Mouse (Mus musculus) olfactory bulb, adult 2 months (tissue): Measurements from ENCODE around the gene Smg1. TPM values are rescaled to one million over a fixed set of nuclear protein-coding genes. Genes with fewer than 3 reads are reported as not detected.

Experiments
- H3K27ac ChIP-seq: fragments of 200-500 bp; 2 replicates; pipeline ENCODE4 v1.5.1; 2012; ENCODE audit warnings: low read depth, low read length; ENCODE audit not compliant: insufficient read depth
- H3K4me1 ChIP-seq: fragments of 200-500 bp; 2 replicates; pipeline ENCODE4 v1.6.1; 2012; ENCODE audit warnings: low read length; ENCODE audit not compliant: control insufficient read depth, insufficient read depth
- H3K4me3 ChIP-seq: fragments of 200-500 bp; 2 replicates; pipeline ENCODE4 v1.5.1; 2012; ENCODE audit warnings: mild to moderate bottlenecking, low read depth, low read length, moderate library complexity; ENCODE audit not compliant: insufficient read depth
- CTCF ChIP-seq: fragments of 200-500 bp; IDR thresholded peaks from 2 replicates; pipeline ENCODE4 v1.5.1; 2012; ENCODE audit warnings: low read depth, mild to moderate bottlenecking, low read length, moderate library complexity; ENCODE audit not compliant: insufficient read depth
- POLR2A ChIP-seq: fragments of 200-500 bp; IDR thresholded peaks from 2 replicates; pipeline ENCODE4 v1.6.1; 2012; ENCODE audit warnings: mild to moderate bottlenecking, low read depth, low read length, moderate library complexity; ENCODE audit not compliant: insufficient read depth
- WGBS: fragments of 180-500 bp; shearing (Covaris S2); methylation state at CpG from one replicate; pipeline ENCODE4 v1.1.7; 2018; 5-methylcytosine and 5-hydroxymethylcytosine counted together
- polyA plus RNA-seq: library from polyadenylated mRNA; stranded (reverse); fragments of >200 nt; gene quantifications from 2 replicates; pipeline ENCODE4 v1.2.4, GENCODE M21; 2012; ENCODE audit warnings: low replicate concordance; ENCODE audit not compliant: missing spikeins, insufficient read depth, insufficient read length

Gene Smg1
- polyA plus RNA-seq, 1 experiment = 211 TPM

DNA sequence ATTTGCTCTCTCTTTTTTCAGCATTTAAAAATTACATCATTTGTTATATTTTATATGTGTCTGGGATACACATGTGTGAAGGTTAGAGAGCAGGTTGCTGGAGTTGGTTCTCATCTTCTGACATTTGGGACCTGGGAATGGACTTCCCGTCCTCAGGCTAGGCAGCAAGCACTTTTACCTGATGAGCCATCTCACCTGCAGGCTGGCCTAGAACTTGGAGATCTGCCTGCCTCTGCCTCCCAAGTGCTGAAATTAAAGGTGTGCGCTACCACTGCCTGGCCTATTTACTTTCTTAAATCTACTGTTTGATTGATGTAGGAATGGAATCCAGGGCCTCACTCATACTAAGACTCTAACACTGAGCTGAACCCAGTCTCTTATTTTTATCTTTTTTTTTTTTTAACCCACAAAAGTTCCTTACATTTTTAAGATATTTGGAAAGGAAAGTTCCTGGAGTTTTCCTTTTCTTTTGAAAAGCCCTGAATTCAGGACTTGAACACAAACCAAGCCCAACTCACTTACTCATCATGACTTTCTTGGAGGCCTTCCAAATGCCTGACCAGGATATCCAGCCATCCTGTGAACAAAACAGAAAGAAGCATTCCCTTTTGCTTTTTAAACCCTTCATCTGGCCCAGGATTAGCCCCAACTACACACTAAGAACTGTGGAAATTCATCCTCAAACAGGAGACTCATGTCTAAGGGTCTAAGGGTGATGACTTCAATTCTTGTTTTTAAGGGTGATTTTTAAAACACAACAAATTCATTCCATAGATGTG, 8.1 kb upstream of the Smg1 start:
- H3K27ac ChIP-seq = no peak overlapping the region
- peaks cover 8% of the 10 kb centered on the region for H3K4me1 ChIP-seq
- TF ChIP-seq CTCF (no peak), POLR2A (no peak)
- 100% methylated on average over 2 of the region's 2 CpGs for WGBS
- H3K4me3 ChIP-seq = no peak overlapping the region

DNA sequence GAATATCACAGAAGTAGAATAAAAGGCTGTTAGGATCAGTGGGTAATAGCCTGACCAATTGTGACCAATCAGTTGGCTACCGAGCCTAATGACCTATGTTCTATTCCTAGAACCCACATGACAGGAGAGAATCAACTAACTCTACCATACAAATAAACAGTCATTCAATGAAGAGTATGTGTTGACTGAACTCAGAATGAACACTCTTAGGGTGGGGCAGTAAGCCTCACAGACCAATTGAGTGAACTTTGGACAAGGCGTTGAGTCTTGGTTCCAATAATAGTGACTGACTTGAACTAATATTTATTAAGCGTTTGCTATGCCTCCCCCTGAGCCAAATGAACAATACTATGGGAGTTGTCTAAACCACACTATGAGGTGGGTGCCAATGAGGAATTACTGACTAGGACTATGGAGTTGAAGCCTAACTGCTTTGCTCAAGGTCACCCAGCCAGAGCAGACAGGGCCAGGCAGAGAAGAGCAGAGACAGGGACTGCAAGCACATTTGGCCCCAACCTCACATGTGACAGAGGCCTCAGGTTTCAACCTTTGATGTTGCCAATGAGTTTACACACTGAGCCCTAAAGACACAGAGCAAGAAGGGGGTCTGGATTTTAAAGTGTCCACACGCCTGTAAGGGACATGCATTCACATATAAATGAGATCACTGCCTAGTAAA, 7.2 kb upstream of the Smg1 start:
- TF ChIP-seq CTCF = no peak
- no peak for TF ChIP-seq POLR2A
- H3K4me3 ChIP-seq = no peak overlapping the region
- WGBS = 94% methylated on average over 4 of the region's 4 CpGs
- H3K27ac ChIP-seq = no peak overlapping the region
- peaks cover 8% of the 10 kb centered on the region for H3K4me1 ChIP-seq

DNA sequence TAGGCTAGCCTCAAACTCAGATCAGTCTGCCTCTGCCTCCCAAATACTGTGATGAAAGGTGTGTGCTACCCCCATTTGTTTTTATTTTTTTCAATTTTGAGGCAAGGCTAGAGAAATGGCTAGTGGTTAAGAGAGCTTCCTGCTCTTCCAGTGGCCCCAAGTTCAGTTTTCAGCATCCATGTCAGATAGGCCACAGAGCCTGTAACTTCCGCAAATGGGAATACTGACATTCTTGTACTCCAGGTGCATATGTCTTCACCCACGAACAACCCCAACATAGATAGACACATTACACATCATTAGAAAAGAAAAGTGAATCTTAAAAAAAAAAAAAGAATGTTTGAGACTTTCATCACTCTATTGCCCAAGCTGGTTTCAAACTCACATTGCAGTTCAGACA, 6.1 kb upstream of the Smg1 start:
- Histone ChIP-seq H3K4me1 (peaks cover 8% of the 10 kb centered on the region), H3K27ac (no peak overlapping the region), H3K4me3 (no peak overlapping the region)
- TF ChIP-seq CTCF = no peak
- TF ChIP-seq POLR2A = no peak
- 89% methylated on average over 2 of the region's 2 CpGs for WGBS

DNA sequence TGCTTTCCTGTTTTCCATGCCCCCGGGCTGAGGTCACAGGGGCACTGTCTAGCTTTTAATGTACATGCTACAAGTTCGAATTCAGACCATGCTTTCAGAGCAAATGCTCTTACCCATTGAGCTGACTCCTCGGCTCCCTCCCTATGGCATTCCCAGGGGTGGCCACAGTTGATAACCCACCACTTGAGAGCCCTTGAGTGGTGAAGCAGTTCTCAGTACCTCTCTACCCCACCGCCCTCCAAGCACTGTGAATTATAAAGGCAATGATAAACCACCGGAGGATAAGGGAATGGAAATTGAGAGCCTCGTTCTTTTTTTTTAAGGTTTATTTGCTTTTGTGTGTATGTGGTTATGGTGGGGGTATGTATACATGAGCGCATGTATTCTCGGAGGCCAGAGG, 4.6 kb upstream of the Smg1 start:
- no peak for TF ChIP-seq POLR2A
- TF ChIP-seq CTCF = no peak
- Histone ChIP-seq H3K4me3 (no peak overlapping the region), H3K4me1 (peaks cover 8% of the 10 kb centered on the region), H3K27ac (no peak overlapping the region)
- WGBS = 91% methylated on average over 8 of the region's 8 CpGs

DNA sequence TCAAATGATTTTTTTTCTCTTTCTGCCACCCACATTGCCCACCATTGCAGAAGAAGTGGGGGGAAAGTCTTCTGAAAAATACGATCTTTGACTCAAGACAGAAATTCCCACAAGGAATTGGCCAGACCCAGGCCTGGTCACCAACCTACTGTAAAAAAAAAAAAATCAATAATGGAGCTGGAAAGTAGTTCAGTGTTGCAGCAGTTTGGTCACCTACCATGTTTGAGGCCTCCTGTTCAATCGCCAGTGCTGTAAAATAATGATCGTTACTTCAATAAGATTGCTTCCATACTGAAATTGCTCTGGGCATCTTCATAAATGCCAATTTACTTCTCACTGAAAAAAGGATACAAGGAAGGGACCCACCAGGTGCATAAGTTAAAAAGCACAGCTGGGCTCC, 1.8 kb upstream of the Smg1 start:
- no peak overlapping the region for H3K4me3 ChIP-seq
- TF ChIP-seq POLR2A (no peak), CTCF (no peak)
- WGBS = 90% methylated on average over 3 of the region's 3 CpGs
- H3K27ac ChIP-seq = no peak overlapping the region
- peaks cover 3% of the 10 kb centered on the region for H3K4me1 ChIP-seq

DNA sequence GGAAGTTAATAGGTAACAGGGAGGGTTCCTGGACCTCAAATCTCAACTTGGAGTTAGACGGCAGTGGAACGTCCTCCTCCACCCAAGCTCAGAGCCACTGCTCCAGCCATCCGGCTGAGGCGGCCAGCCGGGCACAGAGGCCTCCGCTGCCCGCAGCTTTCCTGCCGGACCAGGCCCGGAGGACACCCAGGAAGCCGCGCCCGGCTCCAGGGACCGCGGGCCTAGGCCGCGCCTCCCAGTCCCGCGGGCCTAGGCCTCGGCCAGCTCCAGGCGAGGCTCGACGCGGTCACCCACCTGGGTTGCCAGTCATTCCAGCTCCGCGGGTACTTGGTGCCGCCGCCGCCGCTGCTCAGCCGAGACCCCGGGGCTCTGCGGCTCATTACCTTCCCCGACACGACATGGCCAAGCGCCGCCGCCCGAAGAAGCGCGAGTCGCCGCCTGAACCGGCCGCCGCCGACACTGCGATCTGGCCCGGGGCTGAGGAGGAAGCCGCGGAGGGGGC, 508 bp downstream of the Smg1 start:
- WGBS = under 1% methylated on average over 50 of the region's 50 CpGs
- TF ChIP-seq CTCF (no peak), POLR2A (no peak)
- Histone ChIP-seq H3K27ac (peak overlapping the region; percentile 34; the same call in 1 of the 2 replicates), H3K4me1 (peaks cover 3% of the 10 kb centered on the region), H3K4me3 (peak overlapping the region; percentile 80)

DNA sequence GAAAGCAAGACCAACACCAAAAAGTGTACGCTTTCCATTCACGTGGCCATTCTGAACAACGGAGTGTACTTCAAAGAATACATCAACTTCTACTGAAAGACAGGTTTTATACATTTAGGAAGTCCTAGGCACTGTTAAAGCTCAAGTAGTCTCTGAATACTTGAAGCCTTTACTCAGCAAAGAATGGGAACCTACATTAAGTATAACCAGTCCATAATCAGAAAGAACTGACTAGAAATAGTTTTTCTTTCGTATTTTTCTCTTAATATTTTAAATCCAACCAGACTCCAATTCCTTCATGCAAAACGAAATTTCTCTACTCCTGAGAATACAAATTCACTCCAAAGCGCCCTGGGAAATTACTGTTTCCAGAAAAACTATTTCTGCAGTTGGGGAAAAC, 1.2 kb downstream of the Smg1 start:
- Histone ChIP-seq H3K27ac (no peak overlapping the region), H3K4me1 (peaks cover 3% of the 10 kb centered on the region), H3K4me3 (no peak overlapping the region; the same call in 1 of the 2 replicates)
- 13% methylated on average over 6 of the region's 6 CpGs for WGBS
- no peak for TF ChIP-seq POLR2A
- TF ChIP-seq CTCF = no peak

DNA sequence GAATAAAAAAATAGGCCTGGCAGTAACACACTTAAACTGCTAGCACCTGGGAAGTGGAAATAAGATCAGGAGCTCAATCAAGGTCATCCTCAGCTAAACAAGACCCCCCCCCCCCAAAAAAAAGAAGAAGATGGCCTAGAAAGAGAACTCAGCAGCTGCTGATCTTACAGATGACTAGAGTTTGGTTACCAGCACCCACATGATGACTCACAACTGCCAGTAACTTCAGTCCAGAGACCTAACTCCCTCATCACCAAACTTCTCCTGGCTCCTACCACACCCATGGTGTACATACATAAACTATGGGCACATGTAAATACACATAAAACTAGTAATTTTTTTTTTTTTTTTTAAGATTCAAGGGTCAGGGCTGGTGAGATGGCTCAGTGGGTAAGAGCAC, 3.1 kb downstream of the Smg1 start:
- Histone ChIP-seq H3K4me1 (peaks cover 3% of the 10 kb centered on the region), H3K4me3 (no peak overlapping the region), H3K27ac (no peak overlapping the region)
- no peak for TF ChIP-seq CTCF
- TF ChIP-seq POLR2A = no peak

DNA sequence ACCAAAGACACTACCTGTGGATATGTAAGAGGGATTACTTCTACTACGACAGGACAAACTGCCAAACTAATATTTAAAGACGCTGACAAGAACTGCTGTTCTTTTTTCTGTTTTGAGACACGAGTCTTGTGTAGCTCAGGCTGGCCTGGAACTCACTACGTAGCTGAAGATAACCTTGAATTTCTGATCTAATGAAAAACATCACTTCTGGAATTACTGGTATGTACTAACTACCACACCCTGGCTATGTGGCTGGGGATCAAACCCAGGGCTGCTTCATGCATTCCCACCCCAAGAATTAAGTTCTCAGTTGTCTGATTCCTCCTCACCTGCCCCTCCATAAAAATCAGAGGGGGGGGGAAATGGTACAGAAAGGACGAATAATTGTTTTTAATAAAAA, 3.5 kb downstream of the Smg1 start:
- Histone ChIP-seq H3K4me1 (peaks cover 3% of the 10 kb centered on the region), H3K27ac (no peak overlapping the region), H3K4me3 (no peak overlapping the region)
- WGBS = 89% methylated on average over 5 of the region's 5 CpGs
- TF ChIP-seq CTCF = no peak
- TF ChIP-seq POLR2A = no peak
